Mouse (Mus musculus) hindbrain, embryonic 15.5 days (tissue): Measurements from ENCODE around the gene A930017K11Rik. TPM values are rescaled to one million over a fixed set of nuclear protein-coding genes. Genes with fewer than 3 reads are reported as not detected.

Experiments
- ATAC-seq: fragments of 200-750 bp; cut with Nextera tagmentation; 2 replicates; pipeline ENCODE4 v1.8.0; 2017; ENCODE audit warnings: low read depth, moderate number of reproducible peaks, moderate TSS enrichment; ENCODE audit not compliant: low FRiP score
- H3K27ac ChIP-seq: fragments of 300-500 bp; sonication (generic); replicated peaks from 2 replicates; pipeline ENCODE4 v1.5.1; 2015; ENCODE audit warnings: mild to moderate bottlenecking, inconsistent platforms
- H3K27me3 ChIP-seq: fragments of 300-500 bp; sonication (generic); 2 replicates; pipeline ENCODE4 v1.6.1; 2015; ENCODE audit warnings: control low read depth, inconsistent platforms
- H3K36me3 ChIP-seq: fragments of 300-500 bp; sonication (generic); 2 replicates; pipeline ENCODE4 v1.6.1; 2015; ENCODE audit warnings: control low read depth, inconsistent platforms
- H3K4me1 ChIP-seq: fragments of 300-500 bp; sonication (generic); replicated peaks from 2 replicates; pipeline ENCODE4 v1.6.1; 2015; ENCODE audit warnings: control low read depth, inconsistent platforms
- H3K4me2 ChIP-seq: fragments of 300-500 bp; sonication (generic); 2 replicates; pipeline ENCODE4 v1.6.1; 2015; ENCODE audit warnings: moderate library complexity, mild to moderate bottlenecking, inconsistent platforms
- H3K4me3 ChIP-seq: fragments of 300-500 bp; sonication (generic); 2 replicates; pipeline ENCODE4 v1.5.1; 2015; ENCODE audit warnings: mild to moderate bottlenecking, inconsistent platforms
- H3K9ac ChIP-seq: fragments of 300-500 bp; sonication (generic); 2 replicates; pipeline ENCODE4 v1.6.1; 2015; ENCODE audit warnings: inconsistent platforms
- H3K9me3 ChIP-seq: fragments of 300-500 bp; sonication (generic); 2 replicates; pipeline ENCODE4 v1.6.1; 2016; ENCODE audit warnings: control low read depth, inconsistent platforms
- WGBS: fragments of 180-500 bp; shearing (Covaris S2); methylation state at CpG from one replicate; pipeline ENCODE4 v1.1.7; 2015; 5-methylcytosine and 5-hydroxymethylcytosine counted together
- polyA plus RNA-seq: library from polyadenylated mRNA; unstranded; fragments of >200 nt; fragmentation: Nextera tagmentation; extraction: Ambion mirVana; gene quantifications from 2 replicates; pipeline ENCODE4 v1.2.1, GENCODE M21; 2015

The A930017K11Rik gene
- polyA plus RNA-seq, 1 experiment from 2014 or later, result 5.4 TPM

DNA sequence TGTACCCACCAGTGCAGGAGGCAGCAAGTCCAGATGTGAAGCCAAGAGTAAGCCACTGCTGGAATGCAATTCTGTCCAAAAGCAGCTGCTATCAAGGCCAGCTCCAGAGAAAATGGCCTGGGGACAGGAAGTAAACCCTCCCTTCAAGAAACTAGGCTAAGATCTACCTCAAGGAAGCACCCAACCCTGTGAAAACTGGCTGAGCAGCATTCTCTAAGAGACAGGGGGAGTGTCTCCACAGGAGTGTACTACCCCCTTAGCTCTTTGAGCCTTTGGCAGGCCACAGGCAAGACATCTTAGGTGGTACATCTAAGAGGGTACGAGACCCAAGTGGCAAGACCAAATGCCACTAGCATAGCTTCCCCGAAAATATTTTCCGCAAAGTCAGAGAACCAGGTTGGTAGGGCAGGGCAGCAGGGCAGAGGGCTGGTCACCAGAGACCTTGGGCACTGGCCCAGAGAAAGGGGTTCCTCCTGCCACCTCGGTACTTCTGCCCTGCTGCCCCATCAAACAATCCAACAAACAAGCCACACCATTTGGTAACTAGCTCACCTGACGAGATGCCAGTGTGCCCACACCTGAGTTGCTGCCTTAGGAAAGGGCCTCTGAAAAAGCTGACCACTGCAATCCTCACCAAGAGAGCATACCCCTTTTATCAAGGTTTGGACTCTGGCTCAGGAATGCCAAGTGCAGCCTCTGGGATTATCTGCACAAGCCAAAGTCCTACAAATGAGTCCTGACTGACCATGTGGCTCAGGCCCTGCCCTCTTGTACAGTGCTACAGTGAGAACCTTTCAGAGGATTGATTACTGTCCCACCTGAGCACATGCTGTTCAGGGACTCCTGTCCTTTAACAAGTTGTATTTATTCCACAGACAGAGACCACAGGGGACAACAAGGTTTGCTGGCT, 27.7 kb upstream of the A930017K11Rik start:
- Histone ChIP-seq H3K4me2 (no peak overlapping the region), H3K9me3 (no peaks in the 10 kb centered on the region), H3K27ac (no peak overlapping the region), H3K27me3 (no peaks in the 10 kb centered on the region), H3K4me1 (peaks cover 34% of the 10 kb centered on the region), H3K9ac (no peak overlapping the region), H3K4me3 (no peak overlapping the region), H3K36me3 (no peaks in the 10 kb centered on the region)
- no peak for ATAC-seq
- 92% methylated on average over 5 of the region's 5 CpGs for WGBS

DNA sequence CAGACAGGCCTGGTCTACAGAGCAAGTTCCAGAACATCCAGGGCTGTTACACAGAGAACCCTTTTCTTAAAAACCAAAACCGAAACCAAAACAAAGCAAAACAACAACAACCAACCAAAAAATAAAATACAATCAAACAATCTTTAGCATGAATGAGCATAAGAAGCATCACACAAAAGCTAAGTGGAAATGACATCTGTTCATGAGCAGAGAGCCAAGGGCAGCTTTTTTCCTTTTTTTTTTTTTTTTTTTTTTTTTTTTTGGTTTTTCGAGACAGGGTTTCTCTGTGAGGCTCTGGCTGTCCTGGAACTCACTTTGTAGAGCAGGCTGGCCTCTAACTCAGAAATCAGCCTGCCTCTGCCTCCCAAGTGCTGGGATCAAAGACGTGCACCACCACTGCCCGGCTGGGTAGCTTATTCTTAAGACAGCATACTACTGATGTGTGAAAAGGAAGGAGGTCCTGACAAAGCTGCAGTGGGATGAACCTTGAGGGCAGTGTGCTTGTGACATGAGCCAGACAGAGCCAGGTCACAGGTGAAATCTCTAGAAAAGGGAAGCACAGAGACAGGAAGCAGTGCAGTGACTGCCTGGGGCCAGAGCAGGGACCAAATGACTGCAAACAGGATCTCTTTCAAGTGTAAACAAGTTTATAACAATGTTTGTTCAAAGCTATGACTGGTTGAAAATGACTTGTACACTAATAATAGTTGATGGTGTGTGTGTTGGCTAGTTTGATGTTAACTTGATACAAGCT, 18.8 kb upstream of the A930017K11Rik start:
- ATAC-seq, result no peak
- H3K27ac ChIP-seq, result no peak overlapping the region; the same call in 1 of the 2 replicates
- WGBS, result 87% methylated on average over 4 of the region's 4 CpGs

DNA sequence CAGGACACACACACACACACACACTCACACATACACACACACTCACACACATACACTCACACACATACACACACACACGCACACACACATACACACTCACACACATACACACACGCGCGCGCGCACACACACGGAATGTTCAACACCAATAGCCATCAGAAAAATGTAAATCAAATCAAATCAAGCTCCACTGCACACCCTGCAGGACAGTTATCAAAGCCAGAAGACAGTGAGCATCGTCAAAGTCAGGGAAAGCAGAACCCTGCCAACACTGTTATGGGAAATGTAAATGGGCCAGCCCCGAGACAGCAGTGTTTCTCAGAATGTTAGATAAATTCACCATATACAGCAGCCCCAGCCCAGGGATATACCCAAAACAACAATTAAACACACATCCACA, 18.1 kb upstream of the A930017K11Rik start:
- Histone ChIP-seq H3K4me2 (no peak overlapping the region), H3K4me3 (no peak overlapping the region), H3K27ac (no peak overlapping the region; the same call in 1 of the 2 replicates), H3K9ac (no peak overlapping the region), H3K27me3 (no peaks in the 10 kb centered on the region), H3K9me3 (no peaks in the 10 kb centered on the region), H3K36me3 (no peaks in the 10 kb centered on the region; the same call in 1 of the 2 replicates), H3K4me1 (no peaks in the 10 kb centered on the region)
- no peak for ATAC-seq
- WGBS, result 81% methylated on average over 9 of the region's 9 CpGs

More for the DNA sequence above, 18.8 kb upstream of the A930017K11Rik start:
- Histone ChIP-seq H3K9me3 (no peaks in the 10 kb centered on the region), H3K36me3 (no peaks in the 10 kb centered on the region; the same call in 1 of the 2 replicates), H3K9ac (no peak overlapping the region), H3K27me3 (no peaks in the 10 kb centered on the region), H3K4me2 (no peak overlapping the region), H3K4me1 (no peaks in the 10 kb centered on the region), H3K4me3 (no peak overlapping the region)

DNA sequence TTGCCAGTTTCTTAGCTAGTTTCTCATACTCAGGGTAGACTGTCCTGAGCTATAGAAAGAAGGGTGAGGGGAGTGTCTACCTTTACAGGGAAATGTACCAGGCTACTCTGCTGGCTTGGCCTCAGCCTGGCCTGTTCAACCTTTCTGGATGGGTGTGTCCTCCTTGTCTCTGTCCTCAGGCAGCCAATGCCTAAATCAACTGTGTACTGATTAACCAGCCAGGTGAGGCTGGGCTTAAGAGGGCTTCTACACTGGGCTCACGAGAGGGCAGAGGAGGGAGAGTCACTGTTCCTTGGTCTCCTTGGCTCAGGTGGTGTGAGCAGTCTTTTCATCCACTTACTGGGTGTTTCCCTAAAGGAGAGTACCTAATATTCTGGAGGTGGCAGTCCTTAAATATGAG, 15.8 kb upstream of the A930017K11Rik start:
- WGBS, result 64% methylated on average over 1 of the region's 1 CpGs
- no peaks in the 10 kb centered on the region for H3K27me3 ChIP-seq
- ATAC-seq, result no peak

DNA sequence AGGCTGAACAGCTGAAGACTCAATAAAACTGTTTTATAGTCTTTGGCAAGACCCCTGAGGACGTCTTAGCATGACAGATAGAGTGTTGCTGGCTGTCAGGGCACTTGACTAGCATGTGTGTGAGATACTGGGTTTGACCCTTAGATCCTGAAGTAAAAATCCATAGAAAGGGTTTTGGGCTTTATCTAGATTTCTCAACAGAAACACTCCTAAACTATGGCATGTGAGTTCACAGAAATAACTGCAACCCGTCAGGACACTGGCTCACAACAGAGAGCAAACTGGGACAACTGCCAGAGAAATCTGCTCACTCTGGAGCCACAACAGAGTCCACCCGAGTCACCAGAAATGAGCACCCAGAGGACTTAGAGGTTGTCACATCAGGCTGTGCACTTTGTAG, 15.3 kb upstream of the A930017K11Rik start:
- Histone ChIP-seq H3K36me3 (no peaks in the 10 kb centered on the region; the same call in 1 of the 2 replicates), H3K9ac (no peak overlapping the region), H3K4me2 (no peak overlapping the region), H3K27me3 (no peaks in the 10 kb centered on the region), H3K9me3 (no peaks in the 10 kb centered on the region), H3K4me1 (no peaks in the 10 kb centered on the region), H3K27ac (no peak overlapping the region), H3K4me3 (no peak overlapping the region)
- ATAC-seq, result no peak
- WGBS, result 63% methylated on average over 3 of the region's 3 CpGs

More for the DNA sequence above, 15.8 kb upstream of the A930017K11Rik start:
- no peaks in the 10 kb centered on the region for H3K9me3 ChIP-seq
- no peak overlapping the region for H3K4me2 ChIP-seq
- no peak overlapping the region for H3K4me3 ChIP-seq
- H3K36me3 ChIP-seq, result no peaks in the 10 kb centered on the region; the same call in 1 of the 2 replicates
- no peak overlapping the region for H3K27ac ChIP-seq
- H3K4me1 ChIP-seq, result no peaks in the 10 kb centered on the region
- H3K9ac ChIP-seq, result no peak overlapping the region

DNA sequence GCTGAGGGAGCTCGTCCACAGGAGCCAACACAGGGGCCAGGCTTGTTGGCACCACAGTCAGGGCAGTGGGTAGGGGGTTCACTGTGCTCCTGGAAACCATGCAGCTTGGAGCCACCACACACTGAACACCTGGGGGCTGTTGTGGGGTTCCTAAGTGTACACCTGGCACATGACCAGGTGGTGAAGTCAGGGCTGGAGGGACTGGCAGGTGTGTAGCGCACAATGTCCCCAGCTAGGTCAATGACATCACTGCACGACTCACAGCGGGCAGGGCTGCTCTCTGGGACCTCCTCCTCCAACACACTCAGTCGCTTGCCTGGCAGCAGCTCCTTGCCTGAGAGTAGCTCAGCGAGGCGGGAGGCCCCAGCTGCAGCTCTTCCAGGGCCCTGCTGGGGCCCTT, 11.9 kb upstream of the A930017K11Rik start:
- H3K9me3 ChIP-seq, result no peaks in the 10 kb centered on the region
- ATAC-seq, result peak; percentile 12; the same call in 1 of the 2 replicates
- WGBS, result 88% methylated on average over 7 of the region's 7 CpGs

DNA sequence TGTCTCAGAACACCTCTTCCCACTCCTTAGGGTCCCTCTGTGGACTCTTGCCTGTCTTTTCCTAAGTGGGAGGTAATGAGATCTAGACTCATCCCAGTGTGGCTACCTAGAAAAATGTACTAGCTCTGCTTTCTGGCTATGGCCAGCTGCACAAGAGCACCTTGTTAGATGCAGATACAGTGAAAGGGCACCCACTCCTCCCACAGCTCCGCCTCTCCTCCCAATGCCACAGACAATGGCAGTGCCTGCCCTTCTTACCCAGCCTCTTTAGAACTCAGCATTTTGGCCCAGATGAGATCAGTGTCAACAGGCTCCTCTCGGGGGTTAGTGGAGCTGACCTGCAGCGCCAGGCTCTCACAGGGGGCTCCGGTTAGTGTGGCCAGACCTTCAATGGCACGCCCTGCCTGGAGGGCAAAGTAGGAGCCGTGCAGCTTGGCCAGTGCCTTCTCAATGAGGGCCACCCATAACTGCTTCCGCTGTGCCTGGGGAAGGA, 10.1 kb upstream of the A930017K11Rik start:
- Histone ChIP-seq H3K4me3 (no peak overlapping the region), H3K9me3 (no peaks in the 10 kb centered on the region), H3K4me1 (peaks cover 5% of the 10 kb centered on the region; the same call in 1 of the 2 replicates), H3K27ac (no peak overlapping the region), H3K27me3 (no peaks in the 10 kb centered on the region), H3K9ac (no peak overlapping the region), H3K36me3 (peaks cover 4% of the 10 kb centered on the region; the same call in 1 of the 2 replicates), H3K4me2 (no peak overlapping the region)
- WGBS, result 93% methylated on average over 7 of the region's 7 CpGs
- no peak for ATAC-seq

More for the DNA sequence above, 11.9 kb upstream of the A930017K11Rik start:
- Histone ChIP-seq H3K4me3 (no peak overlapping the region), H3K9ac (no peak overlapping the region), H3K36me3 (peaks cover 4% of the 10 kb centered on the region; the same call in 1 of the 2 replicates), H3K4me2 (no peak overlapping the region), H3K27me3 (no peaks in the 10 kb centered on the region), H3K4me1 (no peaks in the 10 kb centered on the region), H3K27ac (no peak overlapping the region)

DNA sequence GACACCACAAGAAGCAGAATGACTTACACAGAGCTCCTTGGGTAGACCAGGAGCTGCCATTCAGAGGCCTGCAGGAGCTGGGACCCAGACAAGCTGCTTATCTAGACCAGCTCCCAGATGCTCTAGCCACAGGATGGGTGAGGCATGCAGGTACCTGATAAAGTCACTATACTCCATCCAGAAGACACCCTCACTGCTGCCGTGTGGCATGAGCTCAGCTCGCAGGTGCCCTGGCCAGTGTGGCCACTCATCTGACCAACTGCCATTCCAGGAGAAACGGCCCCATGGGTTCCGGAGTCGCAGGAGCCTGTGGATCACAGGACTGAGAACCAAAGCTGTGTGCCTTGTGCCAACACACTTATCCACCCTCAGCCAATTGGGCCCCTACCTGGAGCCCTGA, 9.2 kb upstream of the A930017K11Rik start:
- H3K27me3 ChIP-seq, result no peaks in the 10 kb centered on the region
- no peak overlapping the region for H3K27ac ChIP-seq
- H3K9me3 ChIP-seq, result no peaks in the 10 kb centered on the region
- 98% methylated on average over 5 of the region's 5 CpGs for WGBS
- no peak overlapping the region for H3K4me2 ChIP-seq
- H3K9ac ChIP-seq, result no peak overlapping the region
- H3K4me3 ChIP-seq, result no peak overlapping the region
- peaks cover 6% of the 10 kb centered on the region; the same call in 1 of the 2 replicates for H3K4me1 ChIP-seq
- H3K36me3 ChIP-seq, result peaks cover 4% of the 10 kb centered on the region; the same call in 1 of the 2 replicates
- ATAC-seq, result no peak

DNA sequence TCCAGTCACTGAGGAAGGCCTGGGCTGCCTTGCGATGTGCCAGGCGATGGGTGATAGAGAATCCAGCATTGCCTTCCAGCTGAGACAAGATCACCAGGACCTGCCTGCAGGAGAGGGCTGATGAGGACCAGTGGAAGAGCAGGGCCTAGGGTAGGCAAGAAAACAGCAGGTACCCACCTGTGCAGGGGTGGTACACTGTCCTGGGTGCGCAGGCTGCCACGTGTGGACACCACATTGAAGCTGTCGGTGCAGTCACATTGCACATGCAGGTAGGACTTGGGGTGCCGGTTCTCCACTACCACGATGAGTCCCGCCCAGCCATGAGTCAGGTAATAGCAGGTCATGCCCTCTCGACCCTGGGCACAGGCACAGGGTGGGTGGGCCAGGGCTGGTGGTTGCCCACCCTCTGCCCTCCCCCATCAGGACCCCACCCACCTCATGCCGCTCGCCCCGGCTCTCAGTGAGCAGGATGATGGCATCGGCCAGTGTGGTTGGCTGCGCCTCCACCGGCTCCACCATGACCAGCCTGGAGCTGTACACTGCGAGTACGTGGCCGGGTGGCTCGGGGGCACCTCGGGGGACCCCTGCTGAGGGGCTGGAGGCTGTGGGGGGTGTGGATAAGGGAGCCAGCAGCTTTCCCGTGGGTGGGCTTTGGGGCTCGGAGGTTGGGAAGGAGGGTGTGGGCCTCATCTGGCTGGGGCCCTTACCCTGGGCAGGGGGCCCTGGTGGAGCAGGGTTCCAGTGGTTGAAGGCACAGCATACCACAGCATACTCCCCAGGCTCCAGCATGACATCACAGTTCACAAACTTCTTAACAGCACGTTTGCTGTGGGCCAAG, 7.5 kb upstream of the A930017K11Rik start:
- Histone ChIP-seq H3K9me3 (no peaks in the 10 kb centered on the region), H3K4me3 (no peak overlapping the region), H3K36me3 (0 out of 2 replicates have a peak, but pooled peaks cover 4% of the 10 kb centered on the region), H3K27me3 (no peaks in the 10 kb centered on the region), H3K27ac (no peak overlapping the region), H3K9ac (no peak overlapping the region), H3K4me1 (peaks cover 6% of the 10 kb centered on the region; the same call in 1 of the 2 replicates), H3K4me2 (no peak overlapping the region)
- 92% methylated on average over 23 of the region's 23 CpGs for WGBS
- ATAC-seq, result no peak

DNA sequence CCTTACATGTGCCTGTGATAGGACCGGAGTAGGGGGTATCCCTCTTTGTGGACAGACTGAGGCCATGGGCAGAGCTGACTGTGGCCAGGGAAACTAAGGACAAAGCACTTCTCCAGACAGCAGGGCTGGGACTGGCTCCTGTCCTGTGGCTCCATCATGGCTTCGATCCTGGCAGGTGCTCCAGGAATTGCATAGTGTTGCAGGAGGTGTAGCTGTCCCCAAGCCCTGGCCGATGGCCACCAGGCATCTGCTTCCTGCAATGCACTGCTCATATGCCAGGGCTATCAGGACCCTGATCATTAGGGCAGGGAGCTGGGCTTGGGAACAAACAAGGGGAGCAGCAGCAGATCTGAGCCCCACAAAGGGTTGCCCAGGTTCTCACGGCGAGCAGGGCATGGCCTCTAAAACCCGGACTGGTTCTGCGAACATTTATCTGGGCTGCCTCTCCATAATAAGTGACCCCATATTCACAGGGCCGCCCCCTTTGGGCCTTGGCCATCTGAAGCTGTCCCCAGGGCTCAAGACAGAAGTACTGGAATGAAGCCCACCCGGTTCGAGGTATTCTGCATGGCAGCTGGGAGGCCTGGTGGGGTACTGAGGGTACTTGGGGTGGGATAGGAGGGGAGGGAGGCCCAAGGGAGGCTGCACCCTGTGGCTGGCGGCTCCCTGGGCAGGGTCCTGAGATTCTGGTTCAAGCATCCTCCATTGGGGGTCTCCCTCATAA, 6.6 kb upstream of the A930017K11Rik start:
- Histone ChIP-seq H3K36me3 (0 out of 2 replicates have a peak, but pooled peaks cover 4% of the 10 kb centered on the region), H3K9ac (no peak overlapping the region), H3K4me1 (peaks cover 6% of the 10 kb centered on the region; the same call in 1 of the 2 replicates), H3K9me3 (no peaks in the 10 kb centered on the region), H3K4me2 (no peak overlapping the region), H3K27me3 (peaks cover 2% of the 10 kb centered on the region; the same call in 1 of the 2 replicates), H3K27ac (peak overlapping the region; percentile 25; the same call in 1 of the 2 replicates), H3K4me3 (no peak overlapping the region)
- 92% methylated on average over 11 of the region's 11 CpGs for WGBS
- ATAC-seq, result no peak
